Comparison of ENCODE assay signal across 12 mouse cellular contexts in the genomic region with DNA sequence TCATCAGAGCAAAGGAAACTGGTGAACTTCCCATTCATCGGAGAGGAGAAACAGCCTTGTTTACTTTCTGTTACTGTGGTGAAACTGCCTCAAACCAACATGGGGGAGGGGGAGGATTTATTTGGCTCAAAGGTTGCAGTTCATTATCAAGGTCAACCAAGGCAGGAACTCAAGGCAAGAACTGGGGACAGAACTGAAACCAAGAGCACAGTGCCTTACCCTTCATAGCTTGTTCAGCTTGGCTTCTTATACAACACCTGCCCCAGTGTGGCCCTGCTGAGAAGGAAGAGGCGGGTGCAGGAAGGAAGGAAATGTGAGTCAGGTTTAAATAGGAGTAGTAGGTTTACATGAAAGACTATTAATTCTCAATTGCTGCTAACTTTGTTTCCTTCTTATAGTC. TPM values are rescaled to one million over a fixed set of nuclear protein-coding genes. Genes with fewer than 3 reads are reported as not detected.
DNase-seq lines count a peak whose midpoint lies in the region; ATAC-seq and TF ChIP-seq lines count a peak whose summit lies in the region.
"Had no signal": no experiment of that assay in that cellular context is flagged by ENCODE, and none has a peak within 500 bp of the region (broad histone marks: within the 10 kb centered on the region; RNA-seq: fewer than 3 reads in every experiment).

No protein-coding gene starts in this region.

- no peaks in the 10 kb centered on the region for H3K27me3 ChIP-seq in kidney, embryonic 16.5 days (ENCODE audit: insufficient read depth, low read length)
- H3K27me3 ChIP-seq in lung, postnatal 0 days (replicated peaks; ENCODE audit: insufficient read depth, low read length), result no peaks in the 10 kb centered on the region
- H3K27me3 ChIP-seq: embryonic facial prominence, embryonic 13.5 days; hindbrain, embryonic 15.5 days; midbrain, embryonic 12.5 days had no signal

- no peaks in the 10 kb centered on the region for H3K4me1 ChIP-seq in kidney, embryonic 16.5 days (ENCODE audit: insufficient read depth, low read length)
- H3K4me1 ChIP-seq in lung, postnatal 0 days (ENCODE audit: insufficient read depth, low read depth, low read length), result peaks cover 3% of the 10 kb centered on the region; the same call in 1 of the 2 replicates
- H3K4me1 ChIP-seq: embryonic facial prominence, embryonic 13.5 days; hindbrain, embryonic 15.5 days; midbrain, embryonic 12.5 days had no signal

- intact Hi-C loops in heart, postnatal 14 days (cut with DNase I), result no loop called here
- intact Hi-C loops in left cerebral cortex, postnatal 10 days (cut with DNase I), result no loop called here

- no peaks in the 10 kb centered on the region for H3K9me3 ChIP-seq in kidney, embryonic 16.5 days (ENCODE audit: low read length)
- H3K9me3 ChIP-seq in lung, postnatal 0 days (ENCODE audit: low read length), result no peaks in the 10 kb centered on the region
- H3K9me3 ChIP-seq: embryonic facial prominence, embryonic 13.5 days; hindbrain, embryonic 15.5 days; midbrain, embryonic 12.5 days had no signal

- no peak for TF ChIP-seq CTCF in lung, postnatal 0 days (IDR thresholded peaks at IDR 0.05)

- H3K27ac ChIP-seq in kidney, embryonic 16.5 days (ENCODE audit: low read length), result no peak overlapping the region
- 0 out of 2 replicates have a peak overlapping the region, but pooled peaks have one; percentile 38 for H3K27ac ChIP-seq in lung, postnatal 0 days (ENCODE audit: low read length)
- H3K27ac ChIP-seq: embryonic facial prominence, embryonic 13.5 days; hindbrain, embryonic 15.5 days; midbrain, embryonic 12.5 days had no signal

- no peak overlapping the region for H3K4me2 ChIP-seq in kidney, embryonic 16.5 days (replicated peaks; ENCODE audit: low read depth, low read length)
- no peak overlapping the region for H3K4me2 ChIP-seq in lung, postnatal 0 days (replicated peaks; ENCODE audit: low read depth, low read length)
- H3K4me2 ChIP-seq: embryonic facial prominence, embryonic 13.5 days; hindbrain, embryonic 15.5 days; midbrain, embryonic 12.5 days had no signal

- H3K4me3 ChIP-seq in kidney, embryonic 16.5 days (ENCODE audit: low read length), result no peak overlapping the region
- H3K4me3 ChIP-seq in lung, postnatal 0 days (ENCODE audit: low read depth, low read length), result no peak overlapping the region
- H3K4me3 ChIP-seq: embryonic facial prominence, embryonic 13.5 days; hindbrain, embryonic 15.5 days; midbrain, embryonic 12.5 days had no signal

- no peak overlapping the region for H3K9ac ChIP-seq in kidney, embryonic 16.5 days (replicated peaks; ENCODE audit: low read length)
- no peak overlapping the region for H3K9ac ChIP-seq in lung, postnatal 0 days (replicated peaks; ENCODE audit: low read depth)
- H3K9ac ChIP-seq: embryonic facial prominence, embryonic 13.5 days; hindbrain, embryonic 15.5 days; midbrain, embryonic 12.5 days had no signal

- no peak for ATAC-seq in kidney, embryonic 16.5 days (ENCODE audit: low FRiP score, low TSS enrichment)
- peak; percentile 74 for ATAC-seq in lung, postnatal 0 days
- ATAC-seq: Patski had no signal

- H3K36me3 ChIP-seq in kidney, embryonic 16.5 days (ENCODE audit: insufficient read depth, low read length), result no peaks in the 10 kb centered on the region
- H3K36me3 ChIP-seq in lung, postnatal 0 days (ENCODE audit: insufficient read depth, low read length), result no peaks in the 10 kb centered on the region
- H3K36me3 ChIP-seq: embryonic facial prominence, embryonic 13.5 days; hindbrain, embryonic 15.5 days; midbrain, embryonic 12.5 days had no signal

- WGBS in kidney, embryonic 16.5 days, result 54% methylated on average over 2 of the region's 2 CpGs
- WGBS in lung, postnatal 0 days, result 37% methylated on average over 2 of the region's 2 CpGs

- TF ChIP-seq EP300 in lung, postnatal 0 days (IDR thresholded peaks at IDR 0.05), result peak; percentile 73

- peak; percentile 26 for DNase-seq in kidney, adult 11 months
- peak; percentile 12 to 13 for DNase-seq in heart, postnatal 14 days
- DNase-seq in lung, postnatal 0 days (ENCODE audit: low spot score), result peak; percentile 39
- DNase-seq in thymus, postnatal 36 days, result peak; percentile 16 to 29
- DNase-seq in left cerebral cortex, postnatal 10 days (ENCODE audit: extremely low spot score in 1 of 2, low spot score in 2 of 2), result no peak
- no peak for DNase-seq in c-Kit-positive CD71-positive TER-119-positive erythroid progenitor cells, embryonic 14.5 days (ENCODE audit: low spot score)
- DNase-seq in layer of hippocampus, adult 11-12 months (ENCODE audit: low spot score), result no peak

RNA-seq across cellular contexts. Expression of a gene that starts 36.0 kb away (rescaled TPM):
- 0.14 TPM in 1 of 2 replicates, not detected in the other for polyA plus RNA-seq in kidney, embryonic 16.5 days (2015; fragmentation: Nextera tagmentation; extraction: Ambion mirVana)
- total RNA-seq in heart, postnatal 14 days (2021), result 10 to 100 TPM; 53.5 to 61.3 TPM
- polyA plus RNA-seq in lung, postnatal 0 days (2015; fragmentation: Nextera tagmentation; extraction: Ambion mirVana), result 0.24 and 0.64 TPM in 2 replicates
- under 1 TPM in 1 of 2 experiments, not detected in 1; 0.73 TPM for total RNA-seq in left cerebral cortex, postnatal 10 days (2021)
- polyA plus RNA-seq: embryonic facial prominence, embryonic 13.5 days; midbrain, embryonic 12.5 days had no signal

Comparison
In these comparisons a context has a peak if more than half of its experiments do, and no peak if none do; other contexts are left out.
1. DNase-seq: peak in kidney, adult 11 months (single experiment), heart, postnatal 14 days (2 of 2), lung, postnatal 0 days (single experiment) and thymus, postnatal 36 days (2 of 2); none in left cerebral cortex, postnatal 10 days (0 of 2), c-Kit-positive CD71-positive TER-119-positive erythroid progenitor cells, embryonic 14.5 days (single experiment) and layer of hippocampus, adult 11-12 months (single experiment).
2. RNA of a gene that starts 36.0 kb away (total RNA-seq): 53.5 to 61.3 TPM in heart, postnatal 14 days; 0.73 TPM in left cerebral cortex, postnatal 10 days; every median in the first group is over 10 times any median in the second.